Mouse (Mus musculus) MEL-GATA-1-ER (cell line): ENCODE measurements around the gene Rgs9.
"Not testable (repeated sequence)": the region's sequence is repeated elsewhere in the genome, so short reads cannot be mapped to it uniquely, and the experiment has no call there.

Experiments used
- DNase-seq: peaks from one replicate; pipeline ENCODE4 v3.0.0-alpha.2; 2012; ENCODE audit warnings: low read depth; ENCODE audit errors: extremely low read depth

Gene Rgs9

GRCm38 (mm10) chr11:109297710-109298375 lies at the start of gene Rgs9:
TSS of gene Rgs9 (minus strand) at chr11:109298129.
- peak; percentile 59 for DNase-seq

GRCm38 (mm10) chr11:109347242-109347959 lies 49.5 kb upstream of the Rgs9 start:
- peak; percentile 75 for DNase-seq

- DNase-seq: no peak
These were observed 46.2 kb upstream of the Rgs9 start for GRCm38 (mm10) chr11:109343991-109344599.

- no peak for DNase-seq
These were observed 45.6 kb upstream of the Rgs9 start for GRCm38 (mm10) chr11:109343558-109343957.

GRCm38 (mm10) chr11:109342666-109343065 lies 44.7 kb upstream of the Rgs9 start:
- DNase-seq: not testable (repeated sequence)

- DNase-seq: no peak
These were observed 42.6 kb upstream of the Rgs9 start for GRCm38 (mm10) chr11:109340541-109340940.

- DNase-seq: no peak
These were observed 41.4 kb upstream of the Rgs9 start for GRCm38 (mm10) chr11:109339155-109339938.

GRCm38 (mm10) chr11:109335890-109336289 lies 38.0 kb upstream of the Rgs9 start:
- DNase-seq: no peak

GRCm38 (mm10) chr11:109334773-109335172 lies 36.8 kb upstream of the Rgs9 start:
- no peak for DNase-seq

- no peak for DNase-seq
These were observed 34.8 kb upstream of the Rgs9 start for GRCm38 (mm10) chr11:109332722-109333121.

- peak; percentile 92 for DNase-seq
These were observed 33.5 kb upstream of the Rgs9 start for GRCm38 (mm10) chr11:109331424-109331824.

- DNase-seq: no peak
These were observed 32.9 kb upstream of the Rgs9 start for GRCm38 (mm10) chr11:109330706-109331393.

GRCm38 (mm10) chr11:109329331-109329730 lies 31.4 kb upstream of the Rgs9 start:
- DNase-seq: no peak

- no peak for DNase-seq
These were observed 30.0 kb upstream of the Rgs9 start for GRCm38 (mm10) chr11:109327952-109328351.

GRCm38 (mm10) chr11:109327381-109327780 lies 29.5 kb upstream of the Rgs9 start:
- no peak for DNase-seq

- DNase-seq: no peak
These were observed 28.3 kb upstream of the Rgs9 start for GRCm38 (mm10) chr11:109326270-109326669.

- DNase-seq: no peak
These were observed 22.5 kb upstream of the Rgs9 start for GRCm38 (mm10) chr11:109320361-109320933.

GRCm38 (mm10) chr11:109319946-109320345 lies 22.0 kb upstream of the Rgs9 start:
- DNase-seq: no peak

- DNase-seq: no peak
These were observed 21.5 kb upstream of the Rgs9 start for GRCm38 (mm10) chr11:109319471-109319870.

GRCm38 (mm10) chr11:109316921-109317320 lies 19.0 kb upstream of the Rgs9 start:
- no peak for DNase-seq
